Mouse (Mus musculus): ENCODE results near the gene Sub1. TPM values are rescaled to one million over a fixed set of nuclear protein-coding genes. Genes with fewer than 3 reads are reported as not detected.
A peak's percentile ranks its signal among the peaks of the same experiment; 100 is the strongest.

Sub1 gene
- total and polyA plus RNA-seq, 3 experiments = 553 to 2,677 (median 1,927) TPM

DNA sequence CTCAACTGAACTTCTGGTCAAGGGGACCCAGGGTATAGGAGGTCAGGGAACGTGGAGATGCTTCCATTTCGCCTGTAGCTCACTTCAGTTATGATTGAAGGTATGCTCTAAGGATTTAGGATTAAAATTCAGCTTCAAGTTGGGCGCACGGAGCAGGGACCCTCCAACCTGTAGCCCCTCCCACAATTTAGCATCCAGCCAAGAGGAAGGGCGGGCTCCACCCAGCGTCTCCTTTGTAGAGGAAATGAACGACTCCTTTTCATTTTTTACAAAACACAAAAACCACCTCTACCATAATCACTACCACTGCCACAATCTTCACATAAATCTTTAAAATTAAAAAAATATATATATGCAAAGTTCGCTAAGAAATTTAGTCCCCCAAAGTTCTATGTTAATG lies 35.1 kb upstream of the Sub1 start:
- no peak for DNase-seq (ENCODE audit: extremely low read depth)
- in situ Hi-C loops (cut with MboI; ENCODE audit: low pct_ligation_motif_present, low pct_unique_long_range_greater_than_20kb, low sequenced_read_pairs) (no loop called here), dilution Hi-C loops (cut with MboI; ENCODE audit: extremely low pct_ligation_motif_present, extremely low pct_unique_long_range_greater_than_20kb, low sequenced_read_pairs) (no loop called here)
- Histone ChIP-seq H3K9ac (ENCODE audit: insufficient read depth, low read depth) (no peak overlapping the region), H3K4me2 (ENCODE audit: insufficient read depth, low read depth, poor library complexity, severe bottlenecking) (no peak overlapping the region), H3K27ac (ENCODE audit: insufficient read depth, low read depth) (no peak overlapping the region), H3K27me3 (replicated peaks) (no peaks in the 10 kb centered on the region), H3K36me3 (replicated peaks in 1 of 2; ENCODE audit: control insufficient read depth in 1 of 2, insufficient read depth in 1 of 2, low read length in 1 of 2) (peaks cover 0 to 1% of the 10 kb centered on the region in 2 experiments), H3K4me3 (replicated peaks in 1 of 3; ENCODE audit: low read depth in 2 of 3, low read length in 2 of 3, poor library complexity in 1 of 3) (no peak overlapping the region), H3K4me1 (ENCODE audit: control insufficient read depth in 1 of 2, insufficient read depth in 2 of 2) (peaks cover 24 to 78% of the 10 kb centered on the region in 2 experiments), H3K79me2 (replicated peaks; ENCODE audit: control insufficient read depth, extremely low read depth, insufficient read depth, poor library complexity, severe bottlenecking) (no peaks in the 10 kb centered on the region; the same call in 1 of the 2 replicates), H3K9me3 (replicated peaks; ENCODE audit: low read length) (peaks cover 5% of the 10 kb centered on the region)
- no peak for TF ChIP-seq JUN (IDR thresholded peaks at IDR 0.05; ENCODE audit: insufficient read depth, low read depth, low read length)
- no peak for TF ChIP-seq GABPA (IDR thresholded peaks at IDR 0.05; ENCODE audit: insufficient replicate concordance, low read depth, low read length)
- no peak for TF ChIP-seq MAFK (IDR thresholded peaks at IDR 0.05; ENCODE audit: insufficient replicate concordance, low read length)
- no peak for TF ChIP-seq TBP (conservative IDR thresholded peaks at IDR 0.05; ENCODE audit: low read depth, low read length)
- no peak for TF ChIP-seq ZNF384 (IDR thresholded peaks at IDR 0.05; ENCODE audit: low read depth, low read length)
- no peak for TF ChIP-seq ETS1 (conservative IDR thresholded peaks at IDR 0.05; ENCODE audit: low read depth, low read length)
- no peak for TF ChIP-seq NRF1 (IDR thresholded peaks at IDR 0.05; ENCODE audit: low read depth, low read length)
- TF ChIP-seq BHLHE40 (IDR thresholded peaks at IDR 0.05; ENCODE audit: low read depth, low read length) = no peak
- TF ChIP-seq RCOR1 (conservative IDR thresholded peaks at IDR 0.05; ENCODE audit: low read depth, low read length) = no peak
- no peak for TF ChIP-seq ZMIZ1 (IDR thresholded peaks at IDR 0.05; ENCODE audit: low read depth, low read length)
- no peak for TF ChIP-seq RAD21 (IDR thresholded peaks at IDR 0.05; ENCODE audit: low read depth, low read length)
- TF ChIP-seq MAZ (IDR thresholded peaks at IDR 0.05; ENCODE audit: low read depth, low read length) = no peak
- TF ChIP-seq PAX5 (IDR thresholded peaks at IDR 0.05; ENCODE audit: low read length) = no peak
- TF ChIP-seq MYC (IDR thresholded peaks at IDR 0.05; ENCODE audit: low read depth, low read length) = no peak

GRCm38 (mm10) chr15:12030221-12030620 lies 33.4 kb upstream of the Sub1 start:
- no peaks in the 10 kb centered on the region for H3K79me2 ChIP-seq (replicated peaks; ENCODE audit: control insufficient read depth, extremely low read depth, insufficient read depth, poor library complexity, severe bottlenecking)
- H3K4me2 ChIP-seq (ENCODE audit: insufficient read depth, low read depth, poor library complexity, severe bottlenecking) = no peak overlapping the region
- H3K9me3 ChIP-seq (replicated peaks; ENCODE audit: low read length) = peaks cover 2% of the 10 kb centered on the region
- H3K36me3 ChIP-seq (replicated peaks in 1 of 2; ENCODE audit: control insufficient read depth in 1 of 2, insufficient read depth in 1 of 2, low read length in 1 of 2) = no peaks in the 10 kb centered on the region
- TF ChIP-seq BHLHE40 (IDR thresholded peaks at IDR 0.05; ENCODE audit: low read depth, low read length) (0 out of 2 replicates have a peak, but pooled peaks have one; percentile 19), E2F4 (IDR thresholded peaks at IDR 0.05; ENCODE audit: insufficient replicate concordance, low read depth, low read length) (no peak), MAFK (IDR thresholded peaks at IDR 0.05; ENCODE audit: insufficient replicate concordance, low read length) (0 out of 2 replicates have a peak, but pooled peaks have one; percentile 9)
- dilution Hi-C loops (cut with MboI; ENCODE audit: extremely low pct_ligation_motif_present, extremely low pct_unique_long_range_greater_than_20kb, low sequenced_read_pairs) = no loop called here
- H3K9ac ChIP-seq (ENCODE audit: insufficient read depth, low read depth) = no peak overlapping the region
- DNase-seq (ENCODE audit: extremely low read depth) = no peak
- no peak overlapping the region for H3K27ac ChIP-seq (ENCODE audit: insufficient read depth, low read depth)
- in situ Hi-C loops (cut with MboI; ENCODE audit: low pct_ligation_motif_present, low pct_unique_long_range_greater_than_20kb, low sequenced_read_pairs) = no loop called here
- H3K4me3 ChIP-seq (replicated peaks in 1 of 3; ENCODE audit: low read depth in 2 of 3, low read length in 2 of 3, poor library complexity in 1 of 3) = no peak overlapping the region
- peaks cover 24 to 83% of the 10 kb centered on the region in 2 experiments for H3K4me1 ChIP-seq (ENCODE audit: control insufficient read depth in 1 of 2, insufficient read depth in 2 of 2)
- H3K27me3 ChIP-seq (replicated peaks) = no peaks in the 10 kb centered on the region
